Mouse (Mus musculus): Measurements from ENCODE around the gene Tnip3. TPM values are rescaled to one million over a fixed set of nuclear protein-coding genes. Genes with fewer than 3 reads are reported as not detected.

Gene Tnip3
- polyA plus RNA-seq, 1 experiment from 2014 or later: not detected

GRCm38 (mm10) chr6:65540138-65540537 is 15.0 kb downstream of the Tnip3 start:
- Histone ChIP-seq H3K4me3 (no peak overlapping the region), H3K9ac (no peak overlapping the region), H3K27ac (no peak overlapping the region), H3K4me1 (no peaks in the 10 kb centered on the region), H3K4me2 (no peak overlapping the region), H3K36me3 (no peaks in the 10 kb centered on the region), H3K27me3 (no peaks in the 10 kb centered on the region), H3K9me3 (no peaks in the 10 kb centered on the region)
- 55% methylated on average over 2 of the region's 2 CpGs for WGBS
- no peak for ATAC-seq (ENCODE audit: insufficient number of reproducible peaks, insufficient read depth, low FRiP score, low TSS enrichment, low read depth)

- Histone ChIP-seq H3K9ac (no peak overlapping the region), H3K27ac (no peak overlapping the region), H3K4me1 (no peaks in the 10 kb centered on the region), H3K4me2 (no peak overlapping the region), H3K27me3 (no peaks in the 10 kb centered on the region), H3K4me3 (no peak overlapping the region), H3K9me3 (no peaks in the 10 kb centered on the region), H3K36me3 (no peaks in the 10 kb centered on the region)
- no peak for ATAC-seq (ENCODE audit: insufficient number of reproducible peaks, insufficient read depth, low FRiP score, low TSS enrichment, low read depth)
- 73% methylated on average over 3 of the region's 3 CpGs for WGBS
These were observed 16.0 kb downstream of the Tnip3 start for GRCm38 (mm10) chr6:65541094-65541493.

GRCm38 (mm10) chr6:65542391-65542790 is 17.3 kb downstream of the Tnip3 start:
- no peak overlapping the region for H3K4me3 ChIP-seq
- no peak overlapping the region for H3K9ac ChIP-seq
- no peak overlapping the region for H3K27ac ChIP-seq
- H3K27me3 ChIP-seq: no peaks in the 10 kb centered on the region
- H3K9me3 ChIP-seq: no peaks in the 10 kb centered on the region
- H3K4me2 ChIP-seq: no peak overlapping the region
- WGBS: 33% methylated on average over 3 of the region's 3 CpGs
- ATAC-seq (ENCODE audit: insufficient number of reproducible peaks, insufficient read depth, low FRiP score, low TSS enrichment, low read depth): no peak
- H3K4me1 ChIP-seq: no peaks in the 10 kb centered on the region
- H3K36me3 ChIP-seq: no peaks in the 10 kb centered on the region

- H3K4me2 ChIP-seq: no peak overlapping the region
- 8% methylated on average over 1 of the region's 1 CpGs for WGBS
- no peak overlapping the region for H3K27ac ChIP-seq
- H3K4me1 ChIP-seq: no peaks in the 10 kb centered on the region
- H3K36me3 ChIP-seq: no peaks in the 10 kb centered on the region
- H3K4me3 ChIP-seq: no peak overlapping the region
- ATAC-seq (ENCODE audit: insufficient number of reproducible peaks, insufficient read depth, low FRiP score, low TSS enrichment, low read depth): no peak
- no peak overlapping the region for H3K9ac ChIP-seq
- no peaks in the 10 kb centered on the region for H3K27me3 ChIP-seq
- H3K9me3 ChIP-seq: no peaks in the 10 kb centered on the region
These were observed 17.8 kb downstream of the Tnip3 start for GRCm38 (mm10) chr6:65542913-65543312.

GRCm38 (mm10) chr6:65563887-65564656 is 39.0 kb downstream of the Tnip3 start:
- no peaks in the 10 kb centered on the region for H3K36me3 ChIP-seq
- 71% methylated on average over 3 of the region's 3 CpGs for WGBS
- no peak overlapping the region for H3K27ac ChIP-seq
- no peak for ATAC-seq (ENCODE audit: insufficient number of reproducible peaks, insufficient read depth, low FRiP score, low TSS enrichment, low read depth)
- H3K9me3 ChIP-seq: no peaks in the 10 kb centered on the region
- no peaks in the 10 kb centered on the region for H3K27me3 ChIP-seq
- no peaks in the 10 kb centered on the region for H3K4me1 ChIP-seq
- no peak overlapping the region for H3K4me2 ChIP-seq
- no peak overlapping the region for H3K9ac ChIP-seq
- H3K4me3 ChIP-seq: no peak overlapping the region

GRCm38 (mm10) chr6:65564657-65565039 is 39.5 kb downstream of the Tnip3 start:
- Histone ChIP-seq H3K4me3 (no peak overlapping the region), H3K27me3 (no peaks in the 10 kb centered on the region), H3K27ac (no peak overlapping the region), H3K4me1 (no peaks in the 10 kb centered on the region), H3K4me2 (no peak overlapping the region), H3K9ac (no peak overlapping the region), H3K36me3 (no peaks in the 10 kb centered on the region), H3K9me3 (no peaks in the 10 kb centered on the region)
- 37% methylated on average over 2 of the region's 2 CpGs for WGBS
- no peak for ATAC-seq (ENCODE audit: insufficient number of reproducible peaks, insufficient read depth, low FRiP score, low TSS enrichment, low read depth)

GRCm38 (mm10) chr6:65569741-65570140 is 44.6 kb downstream of the Tnip3 start:
- H3K36me3 ChIP-seq: no peaks in the 10 kb centered on the region
- H3K9ac ChIP-seq: no peak overlapping the region
- no peak overlapping the region for H3K4me2 ChIP-seq
- no peaks in the 10 kb centered on the region for H3K27me3 ChIP-seq
- no peak overlapping the region for H3K27ac ChIP-seq
- WGBS: 31% methylated on average over 8 of the region's 8 CpGs
- ATAC-seq (ENCODE audit: insufficient number of reproducible peaks, insufficient read depth, low FRiP score, low TSS enrichment, low read depth): no peak
- H3K4me3 ChIP-seq: no peak overlapping the region
- H3K9me3 ChIP-seq: no peaks in the 10 kb centered on the region
- no peaks in the 10 kb centered on the region for H3K4me1 ChIP-seq

GRCm38 (mm10) chr6:65578151-65578973 is 53.2 kb downstream of the Tnip3 start:
- Histone ChIP-seq H3K27ac (no peak overlapping the region), H3K9ac (no peak overlapping the region), H3K4me2 (no peak overlapping the region), H3K4me1 (no peaks in the 10 kb centered on the region), H3K36me3 (no peaks in the 10 kb centered on the region), H3K27me3 (no peaks in the 10 kb centered on the region), H3K4me3 (no peak overlapping the region), H3K9me3 (no peaks in the 10 kb centered on the region)
- 79% methylated on average over 8 of the region's 8 CpGs for WGBS
- no peak for ATAC-seq (ENCODE audit: insufficient number of reproducible peaks, insufficient read depth, low FRiP score, low TSS enrichment, low read depth)

- Histone ChIP-seq H3K27ac (no peak overlapping the region), H3K27me3 (no peaks in the 10 kb centered on the region), H3K4me3 (no peak overlapping the region), H3K36me3 (no peaks in the 10 kb centered on the region), H3K4me2 (no peak overlapping the region), H3K4me1 (no peaks in the 10 kb centered on the region), H3K9me3 (no peaks in the 10 kb centered on the region), H3K9ac (no peak overlapping the region)
- WGBS: 87% methylated on average over 4 of the region's 4 CpGs
- no peak for ATAC-seq (ENCODE audit: insufficient number of reproducible peaks, insufficient read depth, low FRiP score, low TSS enrichment, low read depth)
These were observed 57.9 kb downstream of the Tnip3 start for GRCm38 (mm10) chr6:65583029-65583428.

- Histone ChIP-seq H3K4me2 (no peak overlapping the region), H3K4me1 (no peaks in the 10 kb centered on the region), H3K27me3 (no peaks in the 10 kb centered on the region), H3K9ac (no peak overlapping the region), H3K27ac (no peak overlapping the region), H3K36me3 (no peaks in the 10 kb centered on the region), H3K9me3 (no peaks in the 10 kb centered on the region), H3K4me3 (no peak overlapping the region)
- ATAC-seq (ENCODE audit: insufficient number of reproducible peaks, insufficient read depth, low FRiP score, low TSS enrichment, low read depth): no peak
- WGBS: 66% methylated on average over 4 of the region's 4 CpGs
These were observed 59.8 kb downstream of the Tnip3 start for GRCm38 (mm10) chr6:65584870-65585332.

GRCm38 (mm10) chr6:65585333-65586053 is 60.4 kb downstream of the Tnip3 start:
- Histone ChIP-seq H3K27me3 (no peaks in the 10 kb centered on the region), H3K9me3 (no peaks in the 10 kb centered on the region)
- 76% methylated on average over 3 of the region's 3 CpGs for WGBS

More at GRCm38 (mm10) chr6:65585333-65586053, 60.4 kb downstream of the Tnip3 start:
- Histone ChIP-seq H3K4me1 (no peaks in the 10 kb centered on the region), H3K9ac (no peak overlapping the region), H3K36me3 (no peaks in the 10 kb centered on the region), H3K4me2 (no peak overlapping the region), H3K27ac (no peak overlapping the region), H3K4me3 (no peak overlapping the region)
- ATAC-seq (ENCODE audit: insufficient number of reproducible peaks, insufficient read depth, low FRiP score, low TSS enrichment, low read depth): no peak
